Comparison of ENCODE assay signal across 9 mouse cellular contexts in genomic region chr19:17650831-17651502, GRCm38 (mm10).
DNase-seq lines count a peak whose midpoint lies in the region.
"Had no signal": no experiment of that assay in that cellular context is flagged by ENCODE, and none has a peak within 500 bp of the region (broad histone marks: within the 10 kb centered on the region; RNA-seq: fewer than 3 reads in every experiment).

No protein-coding gene starts in this region.

- peak; percentile 78 for DNase-seq in heart, adult 11 months
- DNase-seq in heart, adult 9 months (ENCODE audit: low spot score in 2 of 2) = no peak
- DNase-seq in embryo, embryonic 11.5 days (ENCODE audit: low read depth, low spot score) = peak; percentile 64
- DNase-seq in hindlimb bud, embryonic 11.5 days (ENCODE audit: extremely low spot score, low read depth, low spot score) = peak; percentile 79
- peak; percentile 90 for DNase-seq in mesoderm, embryonic 11.5 days (ENCODE audit: low read depth, low spot score)
- no peak for DNase-seq in thymus, postnatal 4 days
- no peak for DNase-seq in layer of hippocampus, postnatal 36 days
- no peak for DNase-seq in cerebellum, postnatal 36 days
- DNase-seq: liver, embryonic 13.5 days had no signal

Comparison
In these comparisons a context has a peak if more than half of its experiments do, and no peak if none do; other contexts are left out.
1. DNase-seq: peak in heart, adult 11 months (single experiment), embryo, embryonic 11.5 days (single experiment), hindlimb bud, embryonic 11.5 days (single experiment) and mesoderm, embryonic 11.5 days (single experiment); none in heart, adult 9 months (0 of 2), thymus, postnatal 4 days (single experiment), layer of hippocampus, postnatal 36 days (0 of 2) and cerebellum, postnatal 36 days (0 of 2).